Mouse (Mus musculus) forebrain, embryonic 16.5 days (tissue): ENCODE data around the gene Taf1c. TPM values are rescaled to one million over a fixed set of nuclear protein-coding genes. Genes with fewer than 3 reads are reported as not detected.

Experiments
- ATAC-seq: fragments of 200-750 bp; cut with Nextera tagmentation; 2 replicates; pipeline ENCODE4 v1.8.0; 2017; ENCODE audit warnings: mild to moderate bottlenecking, moderate library complexity
- H3K27ac ChIP-seq: fragments of 300-500 bp; sonication (generic); 2 replicates; pipeline ENCODE4 v1.5.1; 2014; ENCODE audit warnings: low read length, control low read depth
- H3K27me3 ChIP-seq: fragments of 300-500 bp; sonication (generic); replicated peaks from 2 replicates; pipeline ENCODE4 v1.6.1; 2014; ENCODE audit warnings: low read length; ENCODE audit not compliant: control insufficient read depth, insufficient read depth
- H3K36me3 ChIP-seq: fragments of 300-500 bp; sonication (generic); 2 replicates; pipeline ENCODE4 v1.6.1; 2014; ENCODE audit not compliant: control insufficient read depth, insufficient read depth
- H3K4me1 ChIP-seq: fragments of 300-500 bp; sonication (generic); replicated peaks from 2 replicates; pipeline ENCODE4 v1.6.1; 2014; ENCODE audit warnings: low read length; ENCODE audit not compliant: control insufficient read depth, insufficient read depth
- H3K4me2 ChIP-seq: fragments of 300-500 bp; sonication (generic); 2 replicates; pipeline ENCODE4 v1.6.1; 2014; ENCODE audit warnings: mild to moderate bottlenecking, low read length, control low read depth
- H3K4me3 ChIP-seq: fragments of 300-500 bp; sonication (generic); replicated peaks from 2 replicates; pipeline ENCODE4 v1.5.1; 2014; ENCODE audit warnings: mild to moderate bottlenecking, low read length, control low read depth
- H3K9ac ChIP-seq: fragments of 300-500 bp; sonication (generic); replicated peaks from 2 replicates; pipeline ENCODE4 v1.6.1; 2014; ENCODE audit warnings: low read depth, low read length, control low read depth
- H3K9me3 ChIP-seq: fragments of 300-500 bp; sonication (generic); 2 replicates; pipeline ENCODE4 v1.6.1; 2016; ENCODE audit warnings: low read length; ENCODE audit not compliant: control insufficient read depth
- WGBS: fragments of 180-500 bp; shearing (Covaris S2); extraction: QIAGEN DNeasy Blood & Tissue Kit; methylation state at CpG from one replicate; pipeline ENCODE4 v1.1.7; 2014; 5-methylcytosine and 5-hydroxymethylcytosine counted together
- polyA plus RNA-seq: library from polyadenylated mRNA; unstranded; fragments of >200 nt; fragmentation: Nextera tagmentation; extraction: Ambion mirVana; gene quantifications from 2 replicates; pipeline ENCODE4 v1.2.1, GENCODE M21; 2015

The Taf1c gene
- polyA plus RNA-seq, 1 experiment from 2014 or later = 19.3 TPM

GRCm38 (mm10) chr8:119627613-119628359, 22.8 kb upstream of the Taf1c start:
- Histone ChIP-seq H3K4me2 (no peak overlapping the region), H3K4me1 (no peaks in the 10 kb centered on the region), H3K27me3 (no peaks in the 10 kb centered on the region), H3K4me3 (no peak overlapping the region), H3K36me3 (no peaks in the 10 kb centered on the region), H3K27ac (no peak overlapping the region), H3K9ac (no peak overlapping the region), H3K9me3 (no peaks in the 10 kb centered on the region)
- ATAC-seq = no peak
- 59% methylated on average over 10 of the region's 10 CpGs for WGBS

- H3K4me2 ChIP-seq = no peak overlapping the region
- H3K9me3 ChIP-seq = no peaks in the 10 kb centered on the region
- H3K9ac ChIP-seq = no peak overlapping the region
- no peak overlapping the region for H3K4me3 ChIP-seq
- H3K27ac ChIP-seq = no peak overlapping the region
- no peaks in the 10 kb centered on the region for H3K36me3 ChIP-seq
- ATAC-seq = no peak
- no peaks in the 10 kb centered on the region for H3K4me1 ChIP-seq
- no peaks in the 10 kb centered on the region for H3K27me3 ChIP-seq
- WGBS = 83% methylated on average over 7 of the region's 7 CpGs
These were observed 22.2 kb upstream of the Taf1c start for GRCm38 (mm10) chr8:119627199-119627598.

GRCm38 (mm10) chr8:119625788-119626187, 20.8 kb upstream of the Taf1c start:
- Histone ChIP-seq H3K4me2 (no peak overlapping the region), H3K27ac (no peak overlapping the region), H3K36me3 (no peaks in the 10 kb centered on the region), H3K9me3 (no peaks in the 10 kb centered on the region), H3K27me3 (no peaks in the 10 kb centered on the region), H3K4me3 (no peak overlapping the region), H3K9ac (no peak overlapping the region), H3K4me1 (no peaks in the 10 kb centered on the region)
- ATAC-seq = no peak
- 85% methylated on average over 22 of the region's 22 CpGs for WGBS

- Histone ChIP-seq H3K27me3 (no peaks in the 10 kb centered on the region), H3K4me1 (no peaks in the 10 kb centered on the region), H3K4me2 (no peak overlapping the region), H3K27ac (no peak overlapping the region), H3K4me3 (no peak overlapping the region), H3K9me3 (no peaks in the 10 kb centered on the region), H3K36me3 (no peaks in the 10 kb centered on the region), H3K9ac (no peak overlapping the region)
- WGBS = 93% methylated on average over 7 of the region's 7 CpGs
- no peak for ATAC-seq
These were observed 19.9 kb upstream of the Taf1c start for GRCm38 (mm10) chr8:119624916-119625315.

GRCm38 (mm10) chr8:119623744-119624143, 18.7 kb upstream of the Taf1c start:
- no peaks in the 10 kb centered on the region for H3K4me1 ChIP-seq
- H3K4me3 ChIP-seq = no peak overlapping the region
- H3K4me2 ChIP-seq = no peak overlapping the region
- H3K9ac ChIP-seq = no peak overlapping the region
- no peaks in the 10 kb centered on the region for H3K27me3 ChIP-seq
- no peaks in the 10 kb centered on the region for H3K36me3 ChIP-seq
- ATAC-seq = no peak
- H3K27ac ChIP-seq = no peak overlapping the region
- WGBS = 87% methylated on average over 1 of the region's 1 CpGs
- H3K9me3 ChIP-seq = no peaks in the 10 kb centered on the region

- ATAC-seq = no peak
- Histone ChIP-seq H3K4me3 (no peak overlapping the region), H3K4me2 (no peak overlapping the region), H3K9ac (no peak overlapping the region), H3K27ac (no peak overlapping the region), H3K36me3 (no peaks in the 10 kb centered on the region), H3K4me1 (no peaks in the 10 kb centered on the region), H3K27me3 (no peaks in the 10 kb centered on the region), H3K9me3 (no peaks in the 10 kb centered on the region)
- WGBS = 91% methylated on average over 8 of the region's 8 CpGs
These were observed 18.0 kb upstream of the Taf1c start for GRCm38 (mm10) chr8:119623061-119623460.

GRCm38 (mm10) chr8:119622555-119622954, 17.5 kb upstream of the Taf1c start:
- Histone ChIP-seq H3K9ac (no peak overlapping the region), H3K4me1 (no peaks in the 10 kb centered on the region), H3K27me3 (no peaks in the 10 kb centered on the region), H3K9me3 (no peaks in the 10 kb centered on the region), H3K27ac (no peak overlapping the region), H3K36me3 (no peaks in the 10 kb centered on the region), H3K4me2 (no peak overlapping the region), H3K4me3 (no peak overlapping the region)
- no peak for ATAC-seq
- 58% methylated on average over 4 of the region's 4 CpGs for WGBS

- H3K9ac ChIP-seq = no peak overlapping the region
- H3K36me3 ChIP-seq = no peaks in the 10 kb centered on the region
- ATAC-seq = no peak
- H3K4me2 ChIP-seq = no peak overlapping the region
- no peak overlapping the region for H3K27ac ChIP-seq
- H3K27me3 ChIP-seq = no peaks in the 10 kb centered on the region
- no peaks in the 10 kb centered on the region for H3K4me1 ChIP-seq
- H3K9me3 ChIP-seq = no peaks in the 10 kb centered on the region
- 90% methylated on average over 14 of the region's 14 CpGs for WGBS
- H3K4me3 ChIP-seq = no peak overlapping the region
These were observed 15.9 kb upstream of the Taf1c start for GRCm38 (mm10) chr8:119620848-119621465.

GRCm38 (mm10) chr8:119620116-119620840, 15.3 kb upstream of the Taf1c start:
- Histone ChIP-seq H3K27ac (no peak overlapping the region), H3K4me1 (no peaks in the 10 kb centered on the region), H3K9me3 (no peaks in the 10 kb centered on the region), H3K27me3 (no peaks in the 10 kb centered on the region), H3K36me3 (no peaks in the 10 kb centered on the region), H3K4me2 (no peak overlapping the region), H3K4me3 (no peak overlapping the region), H3K9ac (no peak overlapping the region)
- ATAC-seq = no peak
- 66% methylated on average over 6 of the region's 6 CpGs for WGBS
